Mouse (Mus musculus) lung, adult 18-20 months (tissue): ENCODE data around the gene Ipo5.

Experiments used
- DNase-seq, 2 experiments: peaks; one replicate each; pipeline ENCODE4 v3.0.0; 2022; ENCODE audit warnings: mixed read lengths in 2 of 2

The Ipo5 gene

GRCm38 (mm10) chr14:120910733-120911324, at the start of gene Ipo5:
Gene Ipo5, plus strand, starts transcription at chr14:120911224.
- peak; percentile 95 to 97 for DNase-seq

- no peak for DNase-seq
Observed at GRCm38 (mm10) chr14:120863205-120863604, 47.8 kb upstream of the Ipo5 start.

GRCm38 (mm10) chr14:120864896-120865295, 46.1 kb upstream of the Ipo5 start:
- no peak for DNase-seq

- no peak for DNase-seq
Observed at GRCm38 (mm10) chr14:120866573-120866972, 44.5 kb upstream of the Ipo5 start.

GRCm38 (mm10) chr14:120867121-120867520, 43.9 kb upstream of the Ipo5 start:
- DNase-seq, result no peak

- DNase-seq, result peak; percentile 38 to 52
Observed at GRCm38 (mm10) chr14:120868494-120868893, 42.5 kb upstream of the Ipo5 start.

GRCm38 (mm10) chr14:120870736-120871135, 40.3 kb upstream of the Ipo5 start:
- no peak for DNase-seq

GRCm38 (mm10) chr14:120874397-120874796, 36.6 kb upstream of the Ipo5 start:
- no peak for DNase-seq

GRCm38 (mm10) chr14:120875144-120875543, 35.9 kb upstream of the Ipo5 start:
- DNase-seq, result no peak

GRCm38 (mm10) chr14:120875811-120876388, 35.1 kb upstream of the Ipo5 start:
- DNase-seq, result no peak

- no peak for DNase-seq
Observed at GRCm38 (mm10) chr14:120877147-120877546, 33.9 kb upstream of the Ipo5 start.

- DNase-seq, result no peak
Observed at GRCm38 (mm10) chr14:120879026-120879425, 32.0 kb upstream of the Ipo5 start.

- DNase-seq, result no peak
Observed at GRCm38 (mm10) chr14:120880601-120881000, 30.4 kb upstream of the Ipo5 start.

GRCm38 (mm10) chr14:120881054-120881453, 30.0 kb upstream of the Ipo5 start:
- no peak for DNase-seq

GRCm38 (mm10) chr14:120888681-120889080, 22.3 kb upstream of the Ipo5 start:
- no peak for DNase-seq

GRCm38 (mm10) chr14:120892369-120892768, 18.7 kb upstream of the Ipo5 start:
- DNase-seq, result no peak

GRCm38 (mm10) chr14:120896613-120897012, 14.4 kb upstream of the Ipo5 start:
- no peak for DNase-seq

GRCm38 (mm10) chr14:120898876-120899275, 12.1 kb upstream of the Ipo5 start:
- no peak for DNase-seq

GRCm38 (mm10) chr14:120909396-120909795, 1.6 kb upstream of the Ipo5 start:
- peak; percentile 6 to 18 for DNase-seq

- no peak for DNase-seq
Observed at GRCm38 (mm10) chr14:120910320-120910719, 704 bp upstream of the Ipo5 start.

- peak; percentile 19 to 49 for DNase-seq
Observed at GRCm38 (mm10) chr14:120911388-120911901, 421 bp downstream of the Ipo5 start.

- no peak for DNase-seq
Observed at GRCm38 (mm10) chr14:120912090-120912710, 1.2 kb downstream of the Ipo5 start.

GRCm38 (mm10) chr14:120912916-120913315, 1.9 kb downstream of the Ipo5 start:
- no peak for DNase-seq

- no peak for DNase-seq
Observed at GRCm38 (mm10) chr14:120921805-120922204, 10.8 kb downstream of the Ipo5 start.
